Mouse (Mus musculus) thymus, adult 18-20 months (tissue): Measurements from ENCODE around the gene Myo1d.
A peak's percentile ranks its signal among the peaks of the same experiment; 100 is the strongest.
"Not testable (repeated sequence)": the region's sequence is repeated elsewhere in the genome, so short reads cannot be mapped to it uniquely, and the experiment has no call there.

Experiments
- DNase-seq, 2 experiments: peaks; one replicate each; pipeline ENCODE4 v3.0.0; 2022; ENCODE audit warnings: mixed read lengths in 2 of 2

The Myo1d gene

DNA sequence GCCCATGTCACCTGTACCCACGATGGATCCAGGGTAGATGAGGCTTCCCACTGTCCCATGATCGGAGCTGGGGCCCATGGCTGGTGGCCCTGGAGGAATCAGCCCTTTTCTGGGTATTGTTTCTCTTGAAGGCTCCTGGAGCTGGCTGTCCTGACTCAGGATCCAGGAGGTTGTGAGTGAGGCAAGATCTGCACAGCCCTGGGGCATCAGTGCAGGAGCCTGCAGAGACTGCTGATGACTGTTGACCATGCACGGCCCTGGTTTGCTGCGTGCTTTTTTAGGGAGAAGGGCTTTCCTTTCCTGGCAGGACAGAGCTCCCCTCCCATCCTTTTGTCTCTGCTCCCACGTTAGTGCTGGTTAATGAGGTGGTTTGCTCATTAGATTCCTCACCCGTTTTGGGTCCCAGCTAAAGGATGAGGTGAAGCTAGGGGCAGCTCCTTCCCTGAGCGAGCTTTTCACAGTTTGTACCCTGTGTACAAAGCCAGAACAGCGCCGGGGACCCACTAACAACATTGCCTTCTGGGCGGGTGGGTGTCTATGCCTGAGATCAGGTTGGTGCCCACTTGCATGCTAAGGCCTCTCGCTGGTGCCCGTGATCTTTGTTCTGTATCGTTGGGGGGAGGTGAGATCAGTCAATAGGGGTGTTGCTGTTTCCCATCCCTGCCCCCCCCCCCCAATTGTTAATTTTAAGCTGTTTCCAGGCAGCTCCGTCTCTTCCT, 301.0 kb downstream of the Myo1d start:
- DNase-seq = no peak

DNA sequence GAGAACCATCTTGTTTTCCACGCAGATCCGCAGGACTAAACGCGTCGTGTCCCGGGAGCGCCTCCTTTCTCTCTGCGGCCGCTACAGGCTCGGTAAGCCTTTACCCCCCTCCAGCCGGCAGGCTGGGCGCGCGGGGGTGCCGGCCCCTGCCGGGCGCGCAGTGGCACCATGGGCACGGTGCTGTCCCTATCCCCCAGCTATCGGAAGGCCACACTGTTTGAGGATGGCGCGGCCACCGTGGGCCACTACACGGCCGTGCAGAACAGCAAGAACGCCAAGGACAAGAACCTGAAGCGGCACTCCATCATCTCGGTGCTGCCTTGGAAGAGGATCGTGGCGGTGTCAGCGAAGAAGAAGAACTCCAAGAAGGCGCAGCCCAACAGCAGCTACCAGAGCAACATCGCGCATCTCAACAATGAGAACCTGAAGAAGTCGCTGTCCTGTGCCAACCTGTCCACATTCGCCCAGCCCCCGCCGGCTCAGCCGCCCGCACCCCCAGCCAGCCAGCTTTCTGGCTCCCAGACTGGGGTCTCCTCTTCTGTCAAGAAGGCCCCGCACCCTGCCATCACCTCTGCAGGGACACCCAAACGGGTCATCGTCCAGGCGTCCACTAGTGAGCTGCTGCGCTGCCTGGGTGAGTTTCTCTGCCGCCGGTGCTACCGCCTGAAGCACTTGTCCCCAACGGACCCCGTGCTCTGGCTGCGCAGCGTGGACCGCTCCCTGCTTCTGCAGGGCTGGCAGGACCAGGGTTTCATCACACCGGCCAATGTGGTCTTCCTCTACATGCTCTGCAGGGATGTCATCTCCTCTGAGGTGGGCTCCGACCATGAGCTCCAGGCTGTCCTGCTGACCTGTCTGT, 302.3 kb downstream of the Myo1d start:
- peak; percentile 30 to 40 for DNase-seq

DNA sequence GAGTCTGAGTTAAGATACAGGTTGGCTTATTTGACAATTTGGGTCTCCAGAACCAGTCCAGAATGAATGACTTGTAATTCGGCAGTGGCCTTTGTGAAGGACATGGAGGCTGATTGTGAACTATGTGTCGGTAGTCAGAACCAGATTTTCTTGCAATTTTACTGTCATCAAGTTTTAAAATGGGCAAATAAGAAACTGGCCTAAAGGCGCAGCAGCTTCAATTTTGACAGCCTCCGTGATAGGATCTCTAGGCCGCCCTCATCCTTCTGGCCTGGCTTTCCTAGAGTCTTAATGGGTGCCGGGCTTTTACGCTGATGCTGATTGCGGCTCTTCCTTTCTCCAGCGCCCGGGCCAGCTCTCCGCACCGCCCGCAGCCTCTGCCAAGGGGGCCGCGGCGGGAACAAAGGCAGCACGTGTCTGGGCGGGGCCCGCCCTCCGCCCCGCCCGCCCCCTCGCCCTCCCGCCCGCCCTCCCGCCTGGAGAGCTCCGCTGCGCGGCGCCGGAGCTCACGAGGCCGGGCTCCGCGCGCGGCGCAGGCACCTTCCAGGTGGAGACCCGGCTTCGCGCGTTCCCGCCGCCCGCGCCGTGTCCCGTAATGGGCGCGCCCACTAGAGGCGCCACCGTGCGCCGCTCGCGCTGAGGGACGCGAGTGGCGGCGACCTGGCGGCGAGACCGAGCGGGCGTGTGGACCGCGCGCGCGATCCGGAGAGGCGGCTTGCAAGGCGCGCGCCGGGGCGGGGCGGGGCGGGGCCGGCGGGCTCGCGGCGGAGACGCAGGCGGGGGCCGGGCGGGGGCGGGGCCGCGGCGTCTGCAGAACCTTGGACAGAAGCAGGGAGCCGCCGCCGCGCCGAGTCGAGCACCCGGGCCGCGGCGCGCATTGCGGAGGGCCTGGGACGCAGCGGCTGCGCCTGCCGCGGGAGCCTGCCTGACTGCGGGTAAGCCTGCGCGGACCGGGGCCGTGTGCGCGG, 303.3 kb downstream of the Myo1d start, which contains the start of gene Cdk5r1:
TSS of gene Cdk5r1 (plus strand) at position 802 of the 968 bp plus-strand sequence.
- peak; percentile 86 for DNase-seq

DNA sequence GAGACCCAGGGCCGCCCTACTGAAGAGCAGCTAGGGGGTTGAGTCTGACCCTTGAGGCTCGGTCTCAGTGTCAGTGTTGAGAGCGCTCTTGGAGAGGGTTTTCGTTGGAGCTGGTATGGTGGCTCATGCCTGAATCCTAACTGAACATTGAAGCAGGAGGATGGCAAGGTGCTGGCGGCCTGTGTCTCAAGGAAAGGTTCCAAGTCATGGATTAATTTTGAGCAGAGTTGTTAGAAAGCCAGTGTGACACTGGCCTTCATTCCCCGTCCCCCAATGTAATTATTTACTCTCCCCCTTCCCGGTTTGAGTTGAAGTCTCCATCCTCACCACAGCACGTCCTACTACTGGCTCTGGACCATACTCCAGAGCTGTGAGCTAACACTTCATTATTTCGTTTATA, 304.3 kb downstream of the Myo1d start:
- no peak for DNase-seq

DNA sequence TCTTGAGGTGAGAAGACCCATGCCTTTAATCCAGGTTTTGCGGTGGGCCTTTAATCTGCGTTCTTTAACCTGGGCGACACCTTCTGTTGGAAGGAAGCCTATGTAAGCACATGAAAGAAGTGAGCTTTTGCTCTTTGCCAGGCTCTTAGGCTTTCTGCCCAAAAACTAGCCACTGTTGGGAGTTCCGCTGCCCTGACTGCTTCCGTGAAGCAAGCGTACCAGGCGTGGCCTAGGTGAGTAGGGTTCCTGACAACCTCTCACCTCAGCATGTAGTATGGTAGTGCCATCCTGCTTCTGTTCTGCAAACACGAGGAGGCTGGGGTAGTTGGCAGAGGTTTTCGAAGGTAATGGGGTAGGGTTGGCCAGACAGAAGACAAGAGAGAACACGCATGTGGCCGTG, 305.0 kb downstream of the Myo1d start:
- no peak for DNase-seq

DNA sequence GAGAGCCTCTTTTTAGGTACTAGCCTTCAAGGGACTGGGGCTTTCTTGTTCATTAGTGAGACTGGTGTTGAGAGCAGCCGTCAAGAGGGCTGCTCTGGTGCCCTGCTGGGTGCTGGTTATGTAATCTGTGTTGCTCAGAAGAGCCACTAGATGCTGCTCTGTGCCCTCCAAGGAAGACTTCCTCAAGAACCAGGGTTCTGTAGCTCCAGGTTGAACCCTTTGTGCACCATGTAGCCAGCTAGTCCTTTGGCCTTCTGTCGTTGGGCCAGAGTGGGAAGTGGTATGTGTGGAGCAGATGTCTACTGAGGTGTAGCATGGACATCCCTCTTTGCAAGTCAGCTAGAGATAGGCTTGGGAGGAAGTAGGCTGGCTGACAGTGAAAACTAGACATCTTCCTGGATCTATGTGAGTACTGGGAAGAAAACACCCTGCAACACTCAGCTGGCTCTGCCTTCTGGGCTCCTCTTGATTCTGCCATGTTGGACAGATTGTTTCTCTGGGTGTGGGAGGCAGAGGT, 305.6 kb downstream of the Myo1d start:
- no peak for DNase-seq

DNA sequence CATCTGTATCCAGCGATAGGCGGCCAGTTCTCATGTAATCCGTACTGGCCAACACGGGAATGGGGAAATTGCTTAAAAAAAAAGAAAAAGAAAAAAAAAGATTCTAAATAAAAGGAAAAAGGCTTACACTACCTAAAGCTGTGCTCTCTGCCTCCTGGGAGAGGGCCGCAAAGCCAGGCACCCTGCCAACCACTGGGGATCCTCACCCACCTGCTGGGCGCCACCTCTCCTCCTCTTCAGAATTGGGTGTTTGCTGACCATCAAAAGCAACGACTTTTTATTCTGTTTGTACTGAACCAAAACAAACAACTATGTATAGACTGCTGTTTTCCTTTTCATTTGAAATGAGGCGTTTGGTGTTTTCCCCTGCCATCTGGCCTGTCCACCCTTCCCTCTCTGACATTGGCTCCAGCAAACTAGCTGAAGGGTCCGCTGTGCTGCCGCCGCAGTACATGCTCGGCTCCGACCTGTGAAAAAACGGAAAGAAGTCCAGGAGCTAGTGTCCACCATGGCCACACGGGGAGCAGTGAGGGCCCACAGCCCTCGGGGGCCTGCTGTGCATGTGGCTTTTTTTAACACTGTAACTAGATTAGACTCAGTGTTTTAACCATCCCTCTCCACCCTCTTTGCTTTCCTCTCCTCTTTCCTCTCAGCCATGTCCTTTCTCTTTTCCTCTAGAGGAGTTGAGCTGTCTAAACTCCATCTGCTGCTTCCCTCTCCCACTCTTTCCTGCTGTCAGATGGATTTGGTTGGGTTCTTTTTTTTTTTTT, 307.8 kb downstream of the Myo1d start:
- no peak for DNase-seq

DNA sequence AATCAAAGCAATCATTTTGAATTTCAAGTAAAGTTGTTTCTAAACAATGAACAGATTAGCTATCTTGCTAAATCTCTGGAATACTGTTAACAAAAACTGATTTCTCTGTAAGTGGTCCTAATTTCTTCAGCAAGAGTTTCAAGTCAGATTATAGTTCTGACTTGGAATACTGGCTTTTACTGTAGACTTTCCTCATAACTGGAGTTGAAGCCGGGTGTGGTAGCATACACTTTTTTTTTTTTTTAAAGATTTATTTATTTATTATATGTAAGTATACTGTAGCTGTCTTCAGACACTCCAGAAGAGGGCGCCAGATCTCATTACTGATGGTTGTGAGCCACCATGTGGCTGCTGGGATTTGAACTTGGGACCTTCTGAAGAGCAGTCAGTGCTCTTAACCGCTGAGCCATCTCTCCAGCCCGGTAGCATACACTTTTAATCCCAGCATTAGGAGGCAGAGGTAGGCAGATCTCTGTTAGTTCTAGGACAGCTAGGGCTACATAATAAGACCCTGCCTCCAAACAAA, 316.2 kb downstream of the Myo1d start:
- DNase-seq = not testable (repeated sequence)

DNA sequence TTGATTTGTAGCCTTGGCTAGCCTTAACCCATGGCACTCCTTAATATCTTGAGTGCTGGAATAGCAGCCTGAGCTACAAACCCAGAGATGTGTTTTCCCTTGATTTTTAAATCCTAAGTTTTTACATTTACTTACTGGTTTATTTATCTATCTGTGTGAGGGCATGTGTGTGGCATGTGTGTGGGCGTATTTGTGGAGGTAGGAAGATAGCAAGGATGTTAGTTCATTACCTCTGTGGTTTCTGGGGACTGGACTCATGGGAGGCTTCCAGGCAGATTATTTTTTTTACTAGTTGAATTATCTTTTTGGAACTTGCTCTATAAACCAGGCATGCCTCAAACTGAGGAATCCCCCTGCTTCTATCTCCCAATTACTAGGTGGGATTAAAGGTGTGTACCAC, 326.6 kb downstream of the Myo1d start:
- no peak for DNase-seq

DNA sequence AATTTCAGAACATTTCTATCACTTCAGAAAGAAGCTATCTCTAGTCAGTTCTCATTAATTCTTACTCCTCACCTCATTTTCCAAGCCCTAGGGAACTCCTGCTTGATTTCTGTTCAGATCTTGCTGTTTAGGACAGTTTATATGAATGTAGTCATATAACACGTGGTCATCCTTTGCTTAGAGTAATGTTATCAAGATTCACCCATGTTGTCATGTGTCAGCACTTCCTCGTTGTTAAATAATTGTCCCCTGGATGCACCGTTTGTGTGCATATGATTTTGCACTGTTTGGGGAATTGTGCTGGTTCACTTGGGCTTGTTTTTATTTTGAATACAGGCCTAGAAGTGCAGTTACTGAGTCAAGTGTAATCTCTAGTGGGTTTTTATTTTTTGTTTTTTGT, 327.6 kb downstream of the Myo1d start:
- DNase-seq = no peak

DNA sequence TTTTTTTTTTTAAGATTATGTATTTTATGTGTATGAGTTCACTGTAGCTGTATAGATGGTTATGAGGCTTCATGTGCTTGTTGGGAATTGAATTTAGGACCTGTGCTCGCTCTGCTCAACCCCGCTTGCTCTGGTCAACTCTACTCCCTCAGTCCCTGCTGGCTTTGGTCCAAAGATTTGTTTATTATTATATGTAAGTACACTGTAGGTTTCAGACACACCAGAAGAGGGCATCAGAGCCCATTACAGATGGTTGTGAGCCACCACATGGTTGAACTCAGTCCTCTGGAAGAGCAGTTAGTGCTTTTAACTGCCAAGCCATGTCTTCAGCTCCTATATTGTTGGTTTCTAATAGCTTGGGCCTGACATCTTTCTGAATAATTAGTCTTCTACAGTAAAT, 330.0 kb downstream of the Myo1d start:
- DNase-seq = no peak

DNA sequence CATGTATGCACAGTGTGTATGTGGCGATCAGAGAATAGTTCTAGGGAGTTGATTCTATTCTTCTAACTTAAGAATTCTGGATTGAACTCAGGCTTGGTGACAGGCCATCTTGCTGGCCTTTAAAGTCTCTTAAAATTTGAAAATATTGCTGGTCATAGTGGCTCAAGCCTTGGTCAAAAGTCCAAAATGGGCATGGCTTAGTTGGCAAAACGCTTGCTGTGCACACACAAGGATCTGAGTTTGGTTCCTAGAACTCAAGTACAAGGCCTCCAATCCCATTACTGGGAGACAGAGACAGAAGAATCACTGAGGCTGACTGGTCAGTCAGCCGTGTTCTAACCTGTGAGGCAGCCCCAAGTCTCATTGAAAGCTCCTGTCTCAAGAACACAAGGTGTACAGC, 332.9 kb downstream of the Myo1d start:
- DNase-seq = no peak
